Mouse (Mus musculus): ENCODE data around the gene Primpol.

GRCm38 (mm10) chr8:46585576-46585975 is 31.4 kb downstream of the Primpol start:
- TF ChIP-seq CTCF (IDR thresholded peaks at IDR 0.05; ENCODE audit: low read depth, low read length) (no peak), POLR2A (IDR thresholded peaks at IDR 0.05; ENCODE audit: borderline replicate concordance, low read depth, low read length) (no peak)

All from bone marrow macrophage, adult 2 months (primary cell).